Mouse (Mus musculus): ENCODE data around the gene Pdcd2l. TPM values are rescaled to one million over a fixed set of nuclear protein-coding genes. Genes with fewer than 3 reads are reported as not detected.

Pdcd2l gene
- polyA plus RNA-seq, 1 experiment from 2014 or later, result 34.6 TPM

DNA sequence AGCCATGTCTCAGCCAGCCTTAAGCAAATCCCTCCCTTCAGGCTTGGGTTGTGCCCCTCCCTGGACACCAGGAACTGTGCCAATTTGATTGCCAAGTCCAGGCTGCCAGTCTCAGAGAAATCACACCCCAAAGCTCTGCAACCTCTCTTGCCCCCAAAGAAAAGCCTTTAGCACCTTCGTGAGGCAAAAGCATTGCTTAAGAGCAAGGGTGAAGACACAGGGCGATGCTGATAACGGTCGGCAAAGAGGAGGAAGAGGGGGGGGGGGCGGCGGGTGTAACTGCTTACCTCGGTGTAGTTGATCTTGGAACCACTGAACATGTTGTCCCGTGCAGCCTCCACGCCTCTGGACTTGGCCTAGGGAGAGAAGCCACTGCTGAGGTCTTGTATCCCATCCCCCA lies 32.2 kb upstream of the Pdcd2l start:
- 44% methylated on average over 7 of the region's 9 CpGs for WGBS
- H3K4me2 ChIP-seq (replicated peaks; ENCODE audit: low read depth), result peak overlapping the region; percentile 80
- H3K9me3 ChIP-seq (ENCODE audit: control insufficient read depth, low read length), result no peaks in the 10 kb centered on the region
- H3K4me3 ChIP-seq (ENCODE audit: low read depth, low read length), result peak overlapping the region; percentile 77; the same call in 1 of the 2 replicates
- no peaks in the 10 kb centered on the region for H3K27me3 ChIP-seq (ENCODE audit: control insufficient read depth, insufficient read depth, low read length)
- no peak overlapping the region for H3K27ac ChIP-seq (replicated peaks)
- no peak for TF ChIP-seq EP300 (optimal IDR thresholded peaks at IDR 0.05)
- TF ChIP-seq CTCF (IDR thresholded peaks at IDR 0.05; ENCODE audit: low read depth), result no peak
- peaks cover 10% of the 10 kb centered on the region for H3K36me3 ChIP-seq (ENCODE audit: control insufficient read depth, insufficient read depth, low read length)
- DNase-seq (ENCODE audit: low spot score) (peak; percentile 57), ATAC-seq (ENCODE audit: low FRiP score, low TSS enrichment) (no peak)
- H3K9ac ChIP-seq (ENCODE audit: low read length), result no peak overlapping the region; the same call in 1 of the 2 replicates
- 0 out of 2 replicates have a peak, but pooled peaks cover 3% of the 10 kb centered on the region for H3K4me1 ChIP-seq (replicated peaks; ENCODE audit: control insufficient read depth, insufficient read depth)

DNA sequence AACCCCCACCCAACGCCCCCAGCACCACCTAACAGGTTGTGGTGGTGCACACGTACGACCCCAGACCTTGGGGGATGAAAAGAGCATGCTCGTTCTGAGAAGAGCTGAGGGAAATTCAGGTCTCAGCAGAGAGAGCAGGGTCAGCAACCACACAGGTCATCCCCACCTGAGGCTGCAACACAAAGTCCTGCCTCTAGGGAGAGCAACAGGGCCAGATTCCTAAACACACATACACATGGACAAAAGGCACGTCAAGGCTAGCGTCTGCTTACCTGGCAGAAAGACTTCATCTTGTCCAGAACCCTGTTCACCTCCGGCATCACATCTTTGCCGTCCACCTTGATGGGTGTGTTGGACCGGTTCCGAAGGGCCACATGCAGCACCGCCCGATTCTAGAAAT lies 30.4 kb upstream of the Pdcd2l start:
- Histone ChIP-seq H3K4me1 (replicated peaks; ENCODE audit: control insufficient read depth, insufficient read depth) (0 out of 2 replicates have a peak, but pooled peaks cover 3% of the 10 kb centered on the region), H3K4me3 (ENCODE audit: low read depth, low read length) (no peak overlapping the region), H3K9me3 (ENCODE audit: control insufficient read depth, low read length) (no peaks in the 10 kb centered on the region), H3K36me3 (ENCODE audit: control insufficient read depth, insufficient read depth, low read length) (peaks cover 23% of the 10 kb centered on the region), H3K27ac (replicated peaks) (no peak overlapping the region), H3K9ac (ENCODE audit: low read length) (no peak overlapping the region; the same call in 1 of the 2 replicates), H3K4me2 (replicated peaks; ENCODE audit: low read depth) (no peak overlapping the region), H3K27me3 (ENCODE audit: control insufficient read depth, insufficient read depth, low read length) (no peaks in the 10 kb centered on the region)
- 81% methylated on average over 12 of the region's 12 CpGs for WGBS
- no peak for ATAC-seq (ENCODE audit: low FRiP score, low TSS enrichment)
- TF ChIP-seq CTCF (IDR thresholded peaks at IDR 0.05; ENCODE audit: low read depth), result peak; percentile 46; the same call in 1 of the 2 replicates
- no peak for TF ChIP-seq EP300 (optimal IDR thresholded peaks at IDR 0.05)
- peak; percentile 28 for DNase-seq (ENCODE audit: low spot score)

DNA sequence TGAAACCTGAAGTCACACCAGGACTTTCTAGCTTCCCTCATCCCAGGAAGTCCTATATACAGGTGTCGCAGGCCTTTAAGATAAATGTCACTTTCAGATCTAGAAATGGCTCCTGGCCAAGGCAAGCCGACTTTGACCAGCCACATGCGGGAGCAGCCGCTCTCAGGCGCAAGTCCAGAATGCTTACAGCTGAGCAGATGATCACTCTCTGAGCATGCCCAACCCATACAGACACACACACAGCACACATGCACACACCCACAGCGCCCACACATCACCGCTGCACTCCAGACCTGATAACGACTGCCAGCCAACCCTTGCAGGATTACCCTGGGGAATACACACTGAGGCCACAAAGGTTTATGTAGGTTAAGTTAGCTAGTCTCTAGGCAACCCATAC lies 29.6 kb upstream of the Pdcd2l start:
- 47% methylated on average over 8 of the region's 8 CpGs for WGBS
- Histone ChIP-seq H3K27ac (replicated peaks) (no peak overlapping the region), H3K9me3 (ENCODE audit: control insufficient read depth, low read length) (no peaks in the 10 kb centered on the region), H3K4me3 (ENCODE audit: low read depth, low read length) (no peak overlapping the region), H3K27me3 (ENCODE audit: control insufficient read depth, insufficient read depth, low read length) (no peaks in the 10 kb centered on the region), H3K4me1 (replicated peaks; ENCODE audit: control insufficient read depth, insufficient read depth) (0 out of 2 replicates have a peak, but pooled peaks cover 3% of the 10 kb centered on the region), H3K9ac (ENCODE audit: low read length) (no peak overlapping the region), H3K36me3 (ENCODE audit: control insufficient read depth, insufficient read depth, low read length) (peaks cover 23% of the 10 kb centered on the region), H3K4me2 (replicated peaks; ENCODE audit: low read depth) (no peak overlapping the region)
- DNase-seq (ENCODE audit: low spot score) (peak; percentile 77), ATAC-seq (ENCODE audit: low FRiP score, low TSS enrichment) (peak; percentile 78)
- no peak for TF ChIP-seq EP300 (optimal IDR thresholded peaks at IDR 0.05)
- no peak for TF ChIP-seq CTCF (IDR thresholded peaks at IDR 0.05; ENCODE audit: low read depth)

DNA sequence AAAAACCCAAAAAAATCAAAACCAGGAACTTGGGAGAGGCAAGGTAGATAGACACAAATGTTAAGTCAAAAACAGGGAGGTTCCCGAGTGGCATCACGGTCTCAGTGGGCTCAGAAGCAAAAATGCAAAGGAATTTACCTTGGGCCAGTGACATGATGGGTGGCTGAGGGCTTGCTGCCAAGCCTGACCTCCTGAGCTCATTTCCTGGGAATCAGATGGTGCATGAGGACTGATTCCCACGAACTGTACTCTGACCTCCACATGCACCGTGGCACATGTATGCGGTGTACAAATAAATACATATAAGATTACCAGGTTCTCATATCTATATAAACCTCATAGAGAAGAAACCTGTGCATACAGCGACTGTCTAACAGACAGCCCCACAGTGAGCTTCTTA lies 27.8 kb upstream of the Pdcd2l start:
- no peak for TF ChIP-seq EP300 (optimal IDR thresholded peaks at IDR 0.05)
- no peak for TF ChIP-seq CTCF (IDR thresholded peaks at IDR 0.05; ENCODE audit: low read depth)
- H3K9ac ChIP-seq (ENCODE audit: low read length), result no peak overlapping the region
- no peak overlapping the region for H3K4me3 ChIP-seq (ENCODE audit: low read depth, low read length)
- DNase-seq (ENCODE audit: low spot score), result no peak
- peaks cover 25% of the 10 kb centered on the region for H3K36me3 ChIP-seq (ENCODE audit: control insufficient read depth, insufficient read depth, low read length)
- no peak for ATAC-seq (ENCODE audit: low FRiP score, low TSS enrichment)
- no peak overlapping the region for H3K27ac ChIP-seq (replicated peaks)
- 0 out of 2 replicates have a peak, but pooled peaks cover 3% of the 10 kb centered on the region for H3K4me1 ChIP-seq (replicated peaks; ENCODE audit: control insufficient read depth, insufficient read depth)
- WGBS, result 89% methylated on average over 6 of the region's 6 CpGs
- no peaks in the 10 kb centered on the region for H3K9me3 ChIP-seq (ENCODE audit: control insufficient read depth, low read length)
- no peaks in the 10 kb centered on the region for H3K27me3 ChIP-seq (ENCODE audit: control insufficient read depth, insufficient read depth, low read length)
- H3K4me2 ChIP-seq (replicated peaks; ENCODE audit: low read depth), result no peak overlapping the region

DNA sequence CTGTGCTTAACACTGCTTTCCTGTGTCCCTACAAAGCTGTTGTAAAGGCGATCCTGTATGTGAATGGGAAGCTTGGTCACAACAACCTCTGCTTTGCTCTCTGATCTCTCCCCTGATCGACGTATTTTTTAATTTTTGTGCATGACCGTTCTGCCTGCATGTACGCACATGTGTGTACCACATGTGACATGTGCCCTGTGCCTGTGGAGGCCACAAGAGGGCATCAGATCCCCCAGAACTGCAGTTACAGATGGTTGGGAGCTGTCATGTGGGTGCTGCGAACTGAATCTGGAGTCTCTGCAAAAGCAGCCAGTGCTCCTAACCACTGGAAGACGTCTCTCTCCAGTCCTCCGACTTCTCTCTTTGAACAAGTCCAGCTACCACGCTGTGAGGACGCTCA lies 25.9 kb upstream of the Pdcd2l start:
- ATAC-seq (ENCODE audit: low FRiP score, low TSS enrichment), result no peak
- Histone ChIP-seq H3K27ac (replicated peaks) (no peak overlapping the region), H3K36me3 (ENCODE audit: control insufficient read depth, insufficient read depth, low read length) (peaks cover 24% of the 10 kb centered on the region), H3K9me3 (ENCODE audit: control insufficient read depth, low read length) (no peaks in the 10 kb centered on the region), H3K4me1 (replicated peaks; ENCODE audit: control insufficient read depth, insufficient read depth) (no peaks in the 10 kb centered on the region), H3K4me3 (ENCODE audit: low read depth, low read length) (no peak overlapping the region), H3K9ac (ENCODE audit: low read length) (no peak overlapping the region), H3K4me2 (replicated peaks; ENCODE audit: low read depth) (no peak overlapping the region), H3K27me3 (ENCODE audit: control insufficient read depth, insufficient read depth, low read length) (no peaks in the 10 kb centered on the region)
- DNase-seq (ENCODE audit: low spot score), result no peak
- 94% methylated on average over 10 of the region's 10 CpGs for WGBS
- no peak for TF ChIP-seq EP300 (optimal IDR thresholded peaks at IDR 0.05)
- peak; percentile 34; the same call in 1 of the 2 replicates for TF ChIP-seq CTCF (IDR thresholded peaks at IDR 0.05; ENCODE audit: low read depth)

DNA sequence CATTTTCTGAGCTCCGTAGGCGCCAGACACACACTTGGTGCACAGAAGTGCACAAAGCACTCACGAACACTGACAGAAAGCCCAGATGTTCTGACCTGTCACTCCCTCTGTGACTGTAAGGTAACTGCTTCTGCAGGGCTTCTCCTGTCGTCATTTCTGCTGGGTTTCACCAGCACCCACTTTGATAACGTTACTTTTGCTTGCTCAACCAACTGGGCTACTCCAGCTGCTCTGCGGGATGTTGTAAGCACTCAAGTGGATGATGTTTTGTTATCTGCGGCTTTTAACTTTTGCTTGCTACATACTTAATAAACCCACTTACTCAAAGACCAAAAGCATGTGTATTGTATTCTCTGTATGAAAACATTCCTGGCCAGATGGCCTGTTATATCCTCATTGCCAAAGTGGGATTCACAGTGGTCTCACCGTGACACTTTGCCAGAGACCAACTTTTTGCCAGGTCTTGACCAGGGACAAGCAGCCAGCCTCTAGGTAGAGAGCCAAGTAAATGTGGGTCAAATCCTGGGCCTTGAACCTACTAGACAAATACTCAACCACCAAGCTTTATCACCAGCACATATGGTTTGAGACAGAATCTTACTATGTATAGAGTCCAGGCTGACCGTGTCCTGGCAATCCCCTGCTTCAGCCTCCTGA lies 25.3 kb upstream of the Pdcd2l start:
- DNase-seq (ENCODE audit: low spot score) (no peak), ATAC-seq (ENCODE audit: low FRiP score, low TSS enrichment) (no peak)
- no peak overlapping the region for H3K4me2 ChIP-seq (replicated peaks; ENCODE audit: low read depth)

More for the DNA sequence above, 25.3 kb upstream of the Pdcd2l start:
- 89% methylated on average over 9 of the region's 9 CpGs for WGBS
- no peak for TF ChIP-seq EP300 (optimal IDR thresholded peaks at IDR 0.05)
- TF ChIP-seq CTCF (IDR thresholded peaks at IDR 0.05; ENCODE audit: low read depth), result no peak
- no peaks in the 10 kb centered on the region for H3K27me3 ChIP-seq (ENCODE audit: control insufficient read depth, insufficient read depth, low read length)
- H3K4me3 ChIP-seq (ENCODE audit: low read depth, low read length), result no peak overlapping the region
- no peak overlapping the region for H3K9ac ChIP-seq (ENCODE audit: low read length)
- peaks cover 24% of the 10 kb centered on the region for H3K36me3 ChIP-seq (ENCODE audit: control insufficient read depth, insufficient read depth, low read length)
- no peaks in the 10 kb centered on the region for H3K9me3 ChIP-seq (ENCODE audit: control insufficient read depth, low read length)
- H3K4me1 ChIP-seq (replicated peaks; ENCODE audit: control insufficient read depth, insufficient read depth), result no peaks in the 10 kb centered on the region
- no peak overlapping the region for H3K27ac ChIP-seq (replicated peaks)
